Mouse (Mus musculus) heart, embryonic 14.5 days (tissue): ENCODE measurements around the gene Matk. TPM values are rescaled to one million over a fixed set of nuclear protein-coding genes. Genes with fewer than 3 reads are reported as not detected.

Experiments used
- ATAC-seq: fragments of 200-750 bp; cut with Nextera tagmentation; 2 replicates; pipeline ENCODE4 v1.8.0; 2017; ENCODE audit warnings: low read depth, moderate TSS enrichment; ENCODE audit not compliant: insufficient number of reproducible peaks, insufficient read depth, low FRiP score
- H3K27ac ChIP-seq, 2 experiments: fragments of 200-500 bp in 1 of 2; fragments of 300-500 bp in 1 of 2; sonication (generic) in 1 of 2; replicated peaks in 1 of 2; 2 replicates each; pipeline ENCODE4 v1.5.1; 2012 to 2014; ENCODE audit warnings: low read depth in 2 of 2, low read length in 2 of 2, control low read depth in 1 of 2, mild to moderate bottlenecking in 1 of 2, mixed read lengths in 1 of 2; ENCODE audit not compliant: control insufficient read depth in 1 of 2, insufficient read depth in 1 of 2
- H3K27me3 ChIP-seq: fragments of 300-500 bp; sonication (generic); 2 replicates; pipeline ENCODE4 v1.6.1; 2014; ENCODE audit warnings: mild to moderate bottlenecking, low read length, control low read depth; ENCODE audit not compliant: control insufficient read depth, insufficient read depth
- H3K36me3 ChIP-seq: fragments of 300-500 bp; sonication (generic); 2 replicates; pipeline ENCODE4 v1.6.1; 2014; ENCODE audit warnings: mild to moderate bottlenecking, control low read depth, low read length, mixed read lengths; ENCODE audit not compliant: control insufficient read depth, insufficient read depth
- H3K4me1 ChIP-seq, 2 experiments: fragments of 200-500 bp in 1 of 2; fragments of 300-500 bp in 1 of 2; sonication (generic) in 1 of 2; 2 replicates each; pipeline ENCODE4 v1.6.1; 2012 to 2014; ENCODE audit warnings: low read length in 2 of 2, control low read depth in 1 of 2, mixed read lengths in 1 of 2; ENCODE audit not compliant: control insufficient read depth in 2 of 2, insufficient read depth in 2 of 2
- H3K4me2 ChIP-seq: fragments of 300-500 bp; sonication (generic); 2 replicates; pipeline ENCODE4 v1.6.1; 2014; ENCODE audit warnings: mild to moderate bottlenecking, low read length
- H3K4me3 ChIP-seq, 2 experiments: fragments of 200-500 bp in 1 of 2; fragments of 300-500 bp in 1 of 2; sonication (generic) in 1 of 2; 2 replicates each; pipeline ENCODE4 v1.5.1; 2012 to 2014; ENCODE audit warnings: low read length in 2 of 2, mild to moderate bottlenecking in 2 of 2, control low read depth in 1 of 2, low read depth in 1 of 2, moderate library complexity in 1 of 2; ENCODE audit not compliant: control insufficient read depth in 1 of 2, insufficient read depth in 1 of 2
- H3K9ac ChIP-seq: fragments of 300-500 bp; sonication (generic); 2 replicates; pipeline ENCODE4 v1.6.1; 2014; ENCODE audit warnings: mild to moderate bottlenecking, low read length
- H3K9me3 ChIP-seq: fragments of 300-500 bp; sonication (generic); 2 replicates; pipeline ENCODE4 v1.6.1; 2016; ENCODE audit warnings: low read length, control low read depth; ENCODE audit not compliant: control insufficient read depth
- WGBS: fragments of 180-500 bp; shearing (Covaris S2); extraction: QIAGEN DNeasy Blood & Tissue Kit; methylation state at CpG from one replicate; pipeline ENCODE4 v1.1.7; 2014; 5-methylcytosine and 5-hydroxymethylcytosine counted together
- polyA plus RNA-seq: library from polyadenylated mRNA; unstranded; fragments of >200 nt; fragmentation: Nextera tagmentation; extraction: Ambion mirVana; gene quantifications from 2 replicates; pipeline ENCODE4 v1.2.1, GENCODE M21; 2014

Gene Matk
- polyA plus RNA-seq, 1 experiment from 2014 or later = 0.91 TPM

GRCm38 (mm10) chr10:81277676-81278075, 24.9 kb downstream of the Matk start:
- Histone ChIP-seq H3K27ac (no peak overlapping the region), H3K4me1 (peaks cover 3 to 5% of the 10 kb centered on the region in 2 experiments; a peak in 2 of 4 replicates), H3K9ac (no peak overlapping the region), H3K36me3 (peaks cover 13% of the 10 kb centered on the region), H3K9me3 (no peaks in the 10 kb centered on the region), H3K4me3 (no peak overlapping the region), H3K4me2 (no peak overlapping the region), H3K27me3 (peaks cover 27% of the 10 kb centered on the region)
- ATAC-seq = no peak
- WGBS = 68% methylated on average over 22 of the region's 22 CpGs

- Histone ChIP-seq H3K4me3 (no peak overlapping the region), H3K27ac (no peak overlapping the region), H3K4me2 (no peak overlapping the region), H3K36me3 (no peaks in the 10 kb centered on the region), H3K9me3 (no peaks in the 10 kb centered on the region), H3K9ac (no peak overlapping the region), H3K27me3 (peaks cover 45% of the 10 kb centered on the region), H3K4me1 (peaks cover 3 to 5% of the 10 kb centered on the region in 2 experiments; a peak in 2 of 4 replicates)
- 26% methylated on average over 10 of the region's 10 CpGs for WGBS
- ATAC-seq = no peak
These were observed 26.8 kb downstream of the Matk start for GRCm38 (mm10) chr10:81279496-81279895.

- Histone ChIP-seq H3K4me3 (no peak overlapping the region), H3K9ac (no peak overlapping the region), H3K27me3 (peaks cover 63% of the 10 kb centered on the region), H3K4me1 (peaks cover 6 to 10% of the 10 kb centered on the region in 2 experiments; a peak in 3 of 4 replicates), H3K4me2 (no peak overlapping the region), H3K9me3 (no peaks in the 10 kb centered on the region), H3K36me3 (no peaks in the 10 kb centered on the region), H3K27ac (no peak overlapping the region)
- 36% methylated on average over 6 of the region's 6 CpGs for WGBS
- ATAC-seq = no peak
These were observed 31.5 kb downstream of the Matk start for GRCm38 (mm10) chr10:81284189-81284588.

- peak overlapping the region; percentile 84; the same call in 1 of the 2 replicates for H3K4me2 ChIP-seq
- peak overlapping the region in 1 of 2 experiments; percentile 52; a peak in 1 of 4 replicates for H3K4me3 ChIP-seq
- no peaks in the 10 kb centered on the region for H3K9me3 ChIP-seq
- H3K4me1 ChIP-seq = peaks cover 3 to 7% of the 10 kb centered on the region in 2 experiments; a peak in 2 of 4 replicates
- no peaks in the 10 kb centered on the region for H3K36me3 ChIP-seq
- no peak overlapping the region for H3K27ac ChIP-seq
- H3K27me3 ChIP-seq = peaks cover 63% of the 10 kb centered on the region
- H3K9ac ChIP-seq = no peak overlapping the region
- WGBS = 12% methylated on average over 17 of the region's 17 CpGs
- ATAC-seq = no peak
These were observed 32.0 kb downstream of the Matk start for GRCm38 (mm10) chr10:81284719-81285118.

GRCm38 (mm10) chr10:81285694-81286450, 33.1 kb downstream of the Matk start:
- peaks cover 63% of the 10 kb centered on the region for H3K27me3 ChIP-seq
- H3K4me3 ChIP-seq = peak overlapping the region; percentile 52 to 54
- 2% methylated on average over 53 of the region's 54 CpGs for WGBS
- ATAC-seq = peak; percentile 68
- H3K36me3 ChIP-seq = no peaks in the 10 kb centered on the region
- H3K9ac ChIP-seq = peak overlapping the region; percentile 64
- H3K4me1 ChIP-seq = peaks cover 3 to 7% of the 10 kb centered on the region in 2 experiments; a peak in 2 of 4 replicates
- H3K27ac ChIP-seq = no peak overlapping the region
- H3K4me2 ChIP-seq = peak overlapping the region; percentile 84
- no peaks in the 10 kb centered on the region for H3K9me3 ChIP-seq

GRCm38 (mm10) chr10:81286586-81286985, 33.9 kb downstream of the Matk start:
- Histone ChIP-seq H3K9me3 (no peaks in the 10 kb centered on the region), H3K9ac (no peak overlapping the region), H3K27me3 (peaks cover 66% of the 10 kb centered on the region), H3K27ac (no peak overlapping the region), H3K36me3 (no peaks in the 10 kb centered on the region), H3K4me2 (no peak overlapping the region), H3K4me3 (no peak overlapping the region), H3K4me1 (peaks cover 3 to 7% of the 10 kb centered on the region in 2 experiments; a peak in 2 of 4 replicates)
- no peak for ATAC-seq
- WGBS = 39% methylated on average over 6 of the region's 6 CpGs

GRCm38 (mm10) chr10:81287513-81288157, 34.9 kb downstream of the Matk start:
- ATAC-seq = no peak
- no peaks in the 10 kb centered on the region for H3K36me3 ChIP-seq
- H3K4me1 ChIP-seq = peaks cover 3 to 7% of the 10 kb centered on the region in 2 experiments; a peak in 2 of 4 replicates
- H3K4me2 ChIP-seq = no peak overlapping the region
- H3K4me3 ChIP-seq = no peak overlapping the region
- WGBS = 55% methylated on average over 8 of the region's 8 CpGs
- no peaks in the 10 kb centered on the region for H3K9me3 ChIP-seq
- H3K27me3 ChIP-seq = peaks cover 64% of the 10 kb centered on the region
- no peak overlapping the region for H3K27ac ChIP-seq
- H3K9ac ChIP-seq = no peak overlapping the region
